8 mouse cellular contexts compared by ENCODE assay signal in genomic region chr2:14602788-14603187, GRCm38 (mm10). TPM values are rescaled to one million over a fixed set of nuclear protein-coding genes. Genes with fewer than 3 reads are reported as not detected.
DNase-seq lines count a peak whose midpoint lies in the region; ATAC-seq and TF ChIP-seq lines count a peak whose summit lies in the region.

Gene Cacnb2, plus strand, starts transcription at chr2:14603088.

- peak within 1 kb of the TSS; percentile 93 for H3K9ac ChIP-seq in heart, embryonic 13.5 days

- TF ChIP-seq CTCF in gastrocnemius, adult 2 months (IDR thresholded peaks at IDR 0.05), result no peak
- no peak for TF ChIP-seq CTCF in small intestine, adult 2 months (IDR thresholded peaks at IDR 0.05; ENCODE audit: extremely low read depth, insufficient read length, insufficient replicate concordance, low read depth, low read length)

- H3K27me3 ChIP-seq in heart, embryonic 13.5 days (replicated peaks), result no peaks in the 10 kb centered on the region
- peaks cover 15% of the 10 kb centered on the region for H3K27me3 ChIP-seq in small intestine, adult 2 months (ENCODE audit: control insufficient read depth, insufficient read depth, low read length)

- no peak for TF ChIP-seq POLR2A in small intestine, adult 2 months (IDR thresholded peaks at IDR 0.05; ENCODE audit: low read depth, low read length)

- peak within 1 kb of the TSS; percentile 72 for H3K4me3 ChIP-seq in gastrocnemius, adult 2 months
- H3K4me3 ChIP-seq in heart, embryonic 13.5 days, result peak within 1 kb of the TSS; percentile 81
- H3K4me3 ChIP-seq in small intestine, adult 2 months (ENCODE audit: low read depth, low read length), result peak within 1 kb of the TSS; percentile 64

- H3K9me3 ChIP-seq in heart, embryonic 13.5 days, result no peaks in the 10 kb centered on the region

- intact Hi-C loops in gastrocnemius, adult 2 months (cut with DNase I), result no loop called here
- intact Hi-C loops in left cerebral cortex, postnatal 25 days (cut with DNase I), result loop anchor here (5.0 kb wide), 1 partner anchor 75 kb away; no protein-coding TSS in a partner anchor

- H3K27ac ChIP-seq in gastrocnemius, adult 2 months, result peak within 1 kb of the TSS; percentile 71
- H3K27ac ChIP-seq in heart, embryonic 13.5 days (replicated peaks), result peak within 1 kb of the TSS; percentile 95
- H3K27ac ChIP-seq in small intestine, adult 2 months (ENCODE audit: insufficient read depth, low read depth, low read length), result no peak within 1 kb of the TSS

- peak within 1 kb of the TSS; percentile 83 for H3K4me2 ChIP-seq in heart, embryonic 13.5 days

- H3K36me3 ChIP-seq in heart, embryonic 13.5 days, result no peaks in the 10 kb centered on the region
- H3K36me3 ChIP-seq in small intestine, adult 2 months (ENCODE audit: control insufficient read depth, insufficient read depth, low read length), result no peaks in the 10 kb centered on the region

- no peak for DNase-seq in gastrocnemius, adult 2 months
- DNase-seq in gastrocnemius, postnatal 25 days, result no peak
- DNase-seq in adrenal gland, adult 8-10 months, result no peak
- DNase-seq in left cerebral cortex, postnatal 25 days (ENCODE audit: low spot score in 2 of 2), result no peak
- DNase-seq in cerebellum, postnatal 36 days, result no peak
- no peak for DNase-seq in B cell, adult 2 months

- H3K4me1 ChIP-seq in heart, embryonic 13.5 days, result peaks cover 17% of the 10 kb centered on the region
- no peaks in the 10 kb centered on the region for H3K4me1 ChIP-seq in small intestine, adult 2 months (ENCODE audit: control insufficient read depth, insufficient read depth, insufficient read length, low read length)

- ATAC-seq in heart, embryonic 13.5 days (ENCODE audit: extremely low read depth, insufficient number of reproducible peaks, low FRiP score, low TSS enrichment), result no peak

- 38% methylated on average over 3 of the region's 3 CpGs for WGBS in heart, embryonic 13.5 days
- 65% methylated on average over 3 of the region's 3 CpGs for WGBS in small intestine, adult 2 months

RNA-seq across cellular contexts. Expression of gene Cacnb2, which starts in this region (rescaled TPM):
- under 1 TPM; 0.51 to 0.73 TPM for total RNA-seq in gastrocnemius, adult 2 months (2021)
- under 1 TPM; 0.26 to 0.32 TPM for total RNA-seq in gastrocnemius, postnatal 25 days (2021)
- 10 to 100 TPM; 49.9 to 73.1 (median 57.5) TPM for total RNA-seq in adrenal gland, adult 8-10 months (2022)
- 9.0 and 9.5 TPM in 2 replicates for polyA plus RNA-seq in heart, embryonic 13.5 days (2015; fragmentation: Nextera tagmentation; extraction: Ambion mirVana)
- 10 to 100 TPM; 49.3 to 52.7 TPM for total RNA-seq in left cerebral cortex, postnatal 25 days (2021)
- 0.76 and 1.1 TPM in 2 replicates for polyA plus RNA-seq in small intestine, adult 2 months (2012; rRNA removed)

Comparison
In these comparisons a context has a peak if more than half of its experiments do, and no peak if none do; other contexts are left out.
1. RNA of gene Cacnb2 (total RNA-seq): 49.9 to 73.1 TPM in adrenal gland, adult 8-10 months and 49.3 to 52.7 TPM in left cerebral cortex, postnatal 25 days; 0.51 to 0.73 TPM in gastrocnemius, adult 2 months and 0.26 to 0.32 TPM in gastrocnemius, postnatal 25 days; every median in the first group is over 10 times any median in the second.
2. Peak in every context shown above with its lines, with median percentiles within 50 percentile points of each other: H3K4me3 ChIP-seq.